Comparison of ENCODE assay signal across 11 mouse cellular contexts in the genomic region with DNA sequence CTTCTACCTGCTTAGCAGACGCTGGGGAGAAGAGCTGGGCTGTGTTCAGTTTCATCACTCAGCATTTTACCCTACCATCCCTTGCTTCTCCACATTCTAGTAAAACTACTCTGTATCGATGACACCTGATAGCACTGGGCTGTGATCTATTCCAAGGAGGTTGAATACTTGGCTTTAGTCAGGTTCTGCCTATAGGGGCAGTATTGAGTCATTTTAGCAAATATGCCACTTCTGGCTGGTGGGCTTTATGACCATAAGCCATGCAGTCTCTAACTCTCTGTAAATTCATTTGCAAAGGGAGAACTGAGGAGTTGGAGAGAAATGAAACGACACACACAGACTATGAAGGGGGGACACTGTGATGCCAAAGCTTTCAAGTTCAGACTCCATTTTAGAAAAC. TPM values are rescaled to one million over a fixed set of nuclear protein-coding genes. Genes with fewer than 3 reads are reported as not detected.
DNase-seq lines count a peak whose midpoint lies in the region; ATAC-seq and TF ChIP-seq lines count a peak whose summit lies in the region.
"Had no signal": no experiment of that assay in that cellular context is flagged by ENCODE, and none has a peak within 500 bp of the region (broad histone marks: within the 10 kb centered on the region; RNA-seq: fewer than 3 reads in every experiment).

No protein-coding gene starts in this region.

- no peak overlapping the region for H3K4me2 ChIP-seq in midbrain, embryonic 11.5 days
- H3K4me2 ChIP-seq: limb, embryonic 12.5 days had no signal

- ATAC-seq in midbrain, embryonic 11.5 days (ENCODE audit: low FRiP score) = no peak

- H3K4me1 ChIP-seq in midbrain, embryonic 11.5 days (ENCODE audit: control insufficient read depth, insufficient read depth, low read length) = no peaks in the 10 kb centered on the region
- no peaks in the 10 kb centered on the region for H3K4me1 ChIP-seq in midbrain, embryonic 10.5 days
- H3K4me1 ChIP-seq: limb, embryonic 12.5 days; megakaryocyte, embryonic 14.5 days had no signal

- peak; percentile 38 for TF ChIP-seq CTCF in gastrocnemius, adult 2 months (IDR thresholded peaks at IDR 0.05)

- no peak overlapping the region for H3K9ac ChIP-seq in midbrain, embryonic 11.5 days (ENCODE audit: low read length)
- H3K9ac ChIP-seq: limb, embryonic 12.5 days had no signal

- no peak overlapping the region for H3K27ac ChIP-seq in gastrocnemius, adult 2 months
- no peak overlapping the region for H3K27ac ChIP-seq in midbrain, embryonic 11.5 days (ENCODE audit: low read depth, low read length)
- H3K27ac ChIP-seq in midbrain, embryonic 10.5 days (replicated peaks) = no peak overlapping the region
- H3K27ac ChIP-seq: limb, embryonic 12.5 days had no signal

- intact Hi-C loops in gastrocnemius, adult 2 months (cut with DNase I) = no loop called here
- intact Hi-C loops in gastrocnemius, postnatal 36 days (cut with DNase I) = no loop called here

- H3K27me3 ChIP-seq in midbrain, embryonic 11.5 days (ENCODE audit: control insufficient read depth, insufficient read depth, low read length) = no peaks in the 10 kb centered on the region
- no peaks in the 10 kb centered on the region for H3K27me3 ChIP-seq in midbrain, embryonic 10.5 days (ENCODE audit: low read depth, poor library complexity, severe bottlenecking)
- H3K27me3 ChIP-seq: limb, embryonic 12.5 days had no signal

- 72% methylated on average over 3 of the region's 3 CpGs for WGBS in midbrain, embryonic 11.5 days
- WGBS in midbrain, embryonic 10.5 days = 52% methylated on average over 3 of the region's 3 CpGs

- H3K36me3 ChIP-seq in midbrain, embryonic 11.5 days (ENCODE audit: control insufficient read depth, insufficient read depth, low read length) = no peaks in the 10 kb centered on the region
- no peaks in the 10 kb centered on the region for H3K36me3 ChIP-seq in midbrain, embryonic 10.5 days
- H3K36me3 ChIP-seq: limb, embryonic 12.5 days had no signal

- DNase-seq in gastrocnemius, adult 2 months = no peak
- no peak for DNase-seq in gastrocnemius, postnatal 36 days
- peak; percentile 87 for DNase-seq in midbrain, embryonic 11.5 days (ENCODE audit: low spot score, missing footprints)
- no peak for DNase-seq in midbrain, embryonic 10.5 days (ENCODE audit: low spot score)
- peak; percentile 17 for DNase-seq in c-Kit-positive CD71-negative TER-119-negative erythroid progenitor cells, embryonic 14.5 days (ENCODE audit: low read depth)
- peak; percentile 6 for DNase-seq in retina, postnatal 7 days (ENCODE audit: low read depth, low spot score)
- DNase-seq in adrenal gland, postnatal 4 days (ENCODE audit: low spot score in 2 of 2) = no peak
- no peak for DNase-seq in kidney, postnatal 14 days
- DNase-seq: kidney, postnatal 25 days had no signal

- no peak overlapping the region for H3K4me3 ChIP-seq in gastrocnemius, adult 2 months
- no peak overlapping the region for H3K4me3 ChIP-seq in midbrain, embryonic 11.5 days (ENCODE audit: low read depth, low read length)
- no peak overlapping the region for H3K4me3 ChIP-seq in midbrain, embryonic 10.5 days
- H3K4me3 ChIP-seq: limb, embryonic 12.5 days; megakaryocyte, embryonic 14.5 days had no signal

- no peaks in the 10 kb centered on the region for H3K9me3 ChIP-seq in midbrain, embryonic 11.5 days (ENCODE audit: control insufficient read depth, low read length)
- no peaks in the 10 kb centered on the region for H3K9me3 ChIP-seq in midbrain, embryonic 10.5 days (replicated peaks)
- H3K9me3 ChIP-seq: limb, embryonic 12.5 days had no signal

RNA-seq across cellular contexts. Expression of a gene that starts 55.6 kb away (rescaled TPM):
- not detected for total RNA-seq in gastrocnemius, adult 2 months (2021)
- not detected for total RNA-seq in gastrocnemius, postnatal 36 days (2021)
- polyA plus RNA-seq in midbrain, embryonic 11.5 days (2014; fragmentation: Nextera tagmentation; extraction: Ambion mirVana) = not detected in 2 replicates
- not detected in 2 replicates for polyA plus RNA-seq in midbrain, embryonic 10.5 days (2016; fragmentation: Nextera tagmentation; extraction: Ambion mirVana)
- total RNA-seq in adrenal gland, postnatal 4 days (2021) = not detected
- polyA plus RNA-seq: limb, embryonic 12.5 days had no signal

Comparison
In these comparisons a context has a peak if more than half of its experiments do, and no peak if none do; other contexts are left out.
1. DNase-seq: peak in midbrain, embryonic 11.5 days (single experiment), c-Kit-positive CD71-negative TER-119-negative erythroid progenitor cells, embryonic 14.5 days (single experiment) and retina, postnatal 7 days (single experiment); none in gastrocnemius, adult 2 months (single experiment), gastrocnemius, postnatal 36 days (0 of 2), midbrain, embryonic 10.5 days (single experiment), adrenal gland, postnatal 4 days (0 of 2) and kidney, postnatal 14 days (single experiment).